In genomic region chr11:85928106-85928505, GRCm38 (mm10) we compare ENCODE assay signal across 27 mouse cellular contexts. TPM values are rescaled to one million over a fixed set of nuclear protein-coding genes. Genes with fewer than 3 reads are reported as not detected.
DNase-seq lines count a peak whose midpoint lies in the region; ATAC-seq and TF ChIP-seq lines count a peak whose summit lies in the region.
"Had no signal": no experiment of that assay in that cellular context is flagged by ENCODE, and none has a peak within 500 bp of the region (broad histone marks: within the 10 kb centered on the region; RNA-seq: fewer than 3 reads in every experiment).

No protein-coding gene starts in this region.

- TF ChIP-seq POLR2A in MEL (IDR thresholded peaks at IDR 0.05; ENCODE audit: control insufficient read depth in 1 of 2, insufficient read depth in 1 of 2, low read depth in 1 of 2, low read length in 2 of 2, poor library complexity in 1 of 2), result 0 out of 4 replicates have a peak, but pooled peaks of 1 of the 2 experiments have one; percentile 20
- no peak for TF ChIP-seq POLR2A in thymus, adult 2 months (IDR thresholded peaks at IDR 0.05; ENCODE audit: control insufficient read depth, extremely low read depth, insufficient read depth, low read length, poor library complexity)

- no peak overlapping the region for H3K9ac ChIP-seq in MEL (ENCODE audit: control insufficient read depth, low read depth, low read length, poor library complexity, severe bottlenecking)
- H3K9ac ChIP-seq: embryonic facial prominence, embryonic 12.5 days; forebrain, embryonic 12.5 days had no signal

- no peaks in the 10 kb centered on the region for H3K36me3 ChIP-seq in megakaryocyte, embryonic 14.5 days (replicated peaks; ENCODE audit: low read length)
- H3K36me3 ChIP-seq in MEL (ENCODE audit: control insufficient read depth in 1 of 2, insufficient read depth in 2 of 2, low read length in 2 of 2), result peaks cover 0 to 8% of the 10 kb centered on the region in 2 experiments; a peak in 2 of 4 replicates
- no peaks in the 10 kb centered on the region for H3K36me3 ChIP-seq in limb, embryonic 10.5 days
- H3K36me3 ChIP-seq in thymus, adult 2 months (ENCODE audit: control insufficient read depth, insufficient read depth, low read length), result no peaks in the 10 kb centered on the region
- H3K36me3 ChIP-seq: embryonic facial prominence, embryonic 10.5 days; embryonic facial prominence, embryonic 12.5 days; forebrain, embryonic 10.5 days; forebrain, embryonic 12.5 days; G1E had no signal

- H3K4me1 ChIP-seq in megakaryocyte, embryonic 14.5 days, result peaks cover 25% of the 10 kb centered on the region
- H3K4me1 ChIP-seq in MEL (ENCODE audit: control insufficient read depth in 1 of 2, insufficient read depth in 2 of 2, low read length in 2 of 2), result peaks cover 0 to 13% of the 10 kb centered on the region in 2 experiments; a peak in 1 of 4 replicates
- peaks cover 61% of the 10 kb centered on the region for H3K4me1 ChIP-seq in limb, embryonic 10.5 days
- no peaks in the 10 kb centered on the region; the same call in 1 of the 2 replicates for H3K4me1 ChIP-seq in thymus, adult 2 months (replicated peaks; ENCODE audit: control insufficient read depth, insufficient read depth, low read length)

- no peak for ATAC-seq in megakaryocyte, adult 5-6 weeks (ENCODE audit: poor library complexity, severe bottlenecking)
- peak; percentile 49 for ATAC-seq in megakaryocyte-erythroid progenitor cell, adult 5-6 weeks (replicated peaks; ENCODE audit: low FRiP score, low TSS enrichment, poor library complexity, severe bottlenecking)
- ATAC-seq: activated CD4-positive, CD25-positive, alpha-beta regulatory T cell, adult 4 months; forebrain, embryonic 14.5 days; forebrain, embryonic 16.5 days; Patski had no signal

- peaks cover 64% of the 10 kb centered on the region for H3K27me3 ChIP-seq in megakaryocyte, embryonic 14.5 days (replicated peaks)
- H3K27me3 ChIP-seq in MEL (ENCODE audit: control insufficient read depth in 1 of 2, insufficient read depth in 2 of 2, low read length in 2 of 2), result no peaks in the 10 kb centered on the region
- peaks cover 18% of the 10 kb centered on the region; the same call in 1 of the 2 replicates for H3K27me3 ChIP-seq in limb, embryonic 10.5 days (ENCODE audit: low read depth, poor library complexity, severe bottlenecking)
- peaks cover 9% of the 10 kb centered on the region; the same call in 1 of the 2 replicates for H3K27me3 ChIP-seq in thymus, adult 2 months (ENCODE audit: control insufficient read depth, insufficient read depth, low read length)

- peak; percentile 47 to 67; a peak in 2 of 4 replicates for TF ChIP-seq EP300 in MEL (IDR thresholded peaks at IDR 0.05; ENCODE audit: low read depth in 1 of 2, low read length in 2 of 2)

- 73% methylated on average over 4 of the region's 4 CpGs for WGBS in limb, embryonic 10.5 days
- WGBS in thymus, adult 2 months, result 85% methylated on average over 4 of the region's 4 CpGs

- H3K27ac ChIP-seq in MEL (ENCODE audit: control insufficient read depth, low read depth, low read length), result peak overlapping the region; percentile 64
- 0 out of 2 replicates have a peak overlapping the region, but pooled peaks have one; percentile 38 for H3K27ac ChIP-seq in limb, embryonic 10.5 days
- no peak overlapping the region for H3K27ac ChIP-seq in layer of hippocampus, adult 2 months
- no peak overlapping the region for H3K27ac ChIP-seq in thymus, adult 2 months (ENCODE audit: control insufficient read depth, insufficient read depth, low read length)
- H3K27ac ChIP-seq: embryonic facial prominence, embryonic 10.5 days; embryonic facial prominence, embryonic 12.5 days; forebrain, embryonic 10.5 days; forebrain, embryonic 12.5 days had no signal

- peak; percentile 90 for DNase-seq in MEL (ENCODE audit: low read depth, low spot score)
- no peak for DNase-seq in limb, embryonic 10.5 days (ENCODE audit: low spot score)
- DNase-seq in layer of hippocampus, adult 2 months (ENCODE audit: low spot score in 2 of 2), result no peak
- no peak for DNase-seq in thymus, adult 2 months
- DNase-seq in cerebellum, adult 11 months, result no peak
- DNase-seq: adrenal gland, adult 8-10 months; adrenal gland, postnatal 14 days; adrenal gland, postnatal 36 days; cerebellum, adult 18-20 months; cerebellum, adult 8-10 months; cerebellum, adult 9-11 months; cerebellum, postnatal 14 days; cerebellum, postnatal 36 days had no signal

- peak overlapping the region; percentile 3 for H3K4me3 ChIP-seq in megakaryocyte, embryonic 14.5 days (replicated peaks)
- peak overlapping the region in 1 of 2 experiments; percentile 38; a peak in 2 of 4 replicates for H3K4me3 ChIP-seq in MEL (ENCODE audit: control insufficient read depth in 1 of 2, insufficient read depth in 1 of 2, low read depth in 2 of 2, low read length in 2 of 2)
- H3K4me3 ChIP-seq in limb, embryonic 10.5 days, result no peak overlapping the region
- no peak overlapping the region for H3K4me3 ChIP-seq in layer of hippocampus, adult 2 months
- H3K4me3 ChIP-seq in thymus, adult 2 months (ENCODE audit: control insufficient read depth, insufficient read depth, low read length), result no peak overlapping the region
- H3K4me3 ChIP-seq: embryonic facial prominence, embryonic 10.5 days; embryonic facial prominence, embryonic 12.5 days; forebrain, embryonic 10.5 days; forebrain, embryonic 12.5 days had no signal

- no peak for TF ChIP-seq CTCF in MEL (IDR thresholded peaks at IDR 0.05 in 2 of 3, conservative IDR thresholded peaks at IDR 0.05 in 1 of 3; ENCODE audit: control insufficient read depth in 1 of 3, insufficient read depth in 1 of 3, low read depth in 2 of 3, low read length in 3 of 3, poor library complexity in 1 of 3, severe bottlenecking in 1 of 3)
- no peak for TF ChIP-seq CTCF in layer of hippocampus, adult 2 months (conservative IDR thresholded peaks at IDR 0.05)
- TF ChIP-seq CTCF in thymus, adult 2 months (IDR thresholded peaks at IDR 0.05; ENCODE audit: borderline replicate concordance, control insufficient read depth, extremely low read depth, insufficient read depth, low read length, poor library complexity), result no peak

- H3K9me3 ChIP-seq in megakaryocyte, embryonic 14.5 days, result no peaks in the 10 kb centered on the region
- H3K9me3 ChIP-seq in MEL (replicated peaks; ENCODE audit: insufficient read depth, low read length), result no peaks in the 10 kb centered on the region
- no peaks in the 10 kb centered on the region for H3K9me3 ChIP-seq in limb, embryonic 10.5 days (replicated peaks)
- H3K9me3 ChIP-seq: embryonic facial prominence, embryonic 10.5 days; embryonic facial prominence, embryonic 12.5 days; forebrain, embryonic 10.5 days; forebrain, embryonic 12.5 days; G1E had no signal

- no peaks in the 10 kb centered on the region; the same call in 1 of the 2 replicates for H3K79me2 ChIP-seq in MEL (ENCODE audit: control insufficient read depth, insufficient read depth, low read length, poor library complexity)

- TF ChIP-seq RAD21 in MEL (IDR thresholded peaks at IDR 0.05; ENCODE audit: low read depth, low read length), result no peak; the same call in 1 of the 2 replicates

TF ChIP-seq in MEL, 35 proteins besides CTCF, POLR2A, EP300 and RAD21:
- peak; percentile 72 for TF ChIP-seq MXI1 (IDR thresholded peaks at IDR 0.05; ENCODE audit: low read depth, low read length)
- no peak for TF ChIP-seq ZNF384 (IDR thresholded peaks at IDR 0.05; ENCODE audit: low read depth, low read length)
- TF ChIP-seq UBTF (IDR thresholded peaks at IDR 0.05; ENCODE audit: borderline replicate concordance, insufficient read depth, low read depth, low read length), result no peak
- no peak for TF ChIP-seq POLR2AphosphoS5 (IDR thresholded peaks at IDR 0.05; ENCODE audit: borderline replicate concordance, low read depth, low read length)
- peak; percentile 73 for TF ChIP-seq CHD2 (IDR thresholded peaks at IDR 0.05; ENCODE audit: low read length)
- peak; percentile 63 for TF ChIP-seq TAL1 (IDR thresholded peaks at IDR 0.05; ENCODE audit: low read length)
- TF ChIP-seq MAX (IDR thresholded peaks at IDR 0.05; ENCODE audit: low read length), result peak; percentile 76
- 0 out of 2 replicates have a peak, but pooled peaks have one; percentile 14 for TF ChIP-seq SMC3 (IDR thresholded peaks at IDR 0.05; ENCODE audit: low read depth, low read length)
- 0 out of 2 replicates have a peak, but pooled peaks have one; percentile 27 for TF ChIP-seq ETS1 (IDR thresholded peaks at IDR 0.05; ENCODE audit: low read depth, low read length)
- TF ChIP-seq GATA1 (IDR thresholded peaks at IDR 0.05; ENCODE audit: low read depth, low read length), result peak; percentile 47; the same call in 1 of the 2 replicates
- no peak for TF ChIP-seq MAZ (IDR thresholded peaks at IDR 0.05; ENCODE audit: low read depth, low read length)
- no peak for TF ChIP-seq NELFE (IDR thresholded peaks at IDR 0.05; ENCODE audit: low read depth, low read length)
- peak; percentile 80 for TF ChIP-seq TBP (IDR thresholded peaks at IDR 0.05; ENCODE audit: low read depth, low read length)
- 0 out of 2 replicates have a peak, but pooled peaks have one; percentile 10 for TF ChIP-seq RCOR1 (IDR thresholded peaks at IDR 0.05; ENCODE audit: low read depth, low read length)
- peak; percentile 56; the same call in 1 of the 2 replicates for TF ChIP-seq SIN3A (IDR thresholded peaks at IDR 0.05; ENCODE audit: low read length)
- TF ChIP-seq MYC (IDR thresholded peaks at IDR 0.05; ENCODE audit: low read depth, low read length), result peak; percentile 82
TF ChIP-seq in MEL: peak in this region for 11.

RNA-seq across cellular contexts. Expression of gene Tbx4, which starts 41.9 kb away (rescaled TPM):
- not detected in 2 replicates for polyA plus RNA-seq in megakaryocyte, embryonic 14.5 days (2012; ENCODE audit: insufficient read depth, low replicate concordance)
- total RNA-seq in megakaryocyte, adult 5-6 weeks (2015), result not detected in 2 replicates
- not detected in 2 replicates for total RNA-seq in megakaryocyte, adult 5-6 weeks (2017)
- 0.07 and 0.12 TPM in 2 replicates for total RNA-seq in MEL (2012; rRNA removed)
- polyA plus RNA-seq in MEL (2012; ENCODE audit: insufficient read depth in 1 of 2, insufficient read length in 2 of 2, low read depth in 1 of 2, low replicate concordance in 2 of 2, missing spikeins in 1 of 2), result under 1 TPM in 1 of 2 experiments, not detected in 1; 0.64 TPM
- 23.5 and 49.0 TPM in 2 replicates for polyA plus RNA-seq in limb, embryonic 10.5 days (2016; fragmentation: Nextera tagmentation; extraction: Ambion mirVana)
- not detected in 2 replicates for total RNA-seq in megakaryocyte-erythroid progenitor cell, adult 5-6 weeks (2014; fragmentation: Nextera tagmentation)
- total RNA-seq in megakaryocyte-erythroid progenitor cell, adult 5-6 weeks (2017), result 0.57 TPM in 1 of 2 replicates, not detected in the other
- total RNA-seq in layer of hippocampus, adult 2 months (2021), result under 1 TPM; 0.13 to 0.22 TPM
- 0.06 and 0.08 TPM in 2 replicates for polyA plus RNA-seq in thymus, adult 2 months (2012; rRNA removed)
- total RNA-seq: adrenal gland, adult 18-20 months; adrenal gland, postnatal 14 days; adrenal gland, postnatal 36 days; common myeloid progenitor, adult 5-6 weeks; G1E had no signal
- polyA plus RNA-seq: activated CD4-positive, CD25-positive, alpha-beta regulatory T cell, adult 4 months; G1E; Patski had no signal

Comparison
In these comparisons a context has a peak if more than half of its experiments do, and no peak if none do; other contexts are left out.
1. H3K27ac ChIP-seq: peak in MEL (single experiment) and limb, embryonic 10.5 days (single experiment); none in layer of hippocampus, adult 2 months (single experiment) and thymus, adult 2 months (single experiment).